Mouse (Mus musculus) midbrain, embryonic 15.5 days (tissue): Measurements from ENCODE around the gene Pard3. TPM values are rescaled to one million over a fixed set of nuclear protein-coding genes. Genes with fewer than 3 reads are reported as not detected.

Source experiments
- ATAC-seq: fragments of 200-750 bp; cut with Nextera tagmentation; replicated peaks from 2 replicates; pipeline ENCODE4 v1.8.0; 2017; ENCODE audit warnings: moderate TSS enrichment
- H3K27ac ChIP-seq: fragments of 300-500 bp; sonication (generic); 2 replicates; pipeline ENCODE4 v1.5.1; 2015; ENCODE audit warnings: mild to moderate bottlenecking, inconsistent platforms
- H3K27me3 ChIP-seq: fragments of 300-500 bp; sonication (generic); replicated peaks from 2 replicates; pipeline ENCODE4 v1.6.1; 2015; ENCODE audit warnings: inconsistent platforms
- H3K36me3 ChIP-seq: fragments of 300-500 bp; sonication (generic); replicated peaks from 2 replicates; pipeline ENCODE4 v1.6.1; 2015; ENCODE audit warnings: inconsistent platforms
- H3K4me1 ChIP-seq: fragments of 300-500 bp; sonication (generic); 2 replicates; pipeline ENCODE4 v1.6.1; 2015; ENCODE audit warnings: inconsistent platforms
- H3K4me2 ChIP-seq: fragments of 300-500 bp; sonication (generic); 2 replicates; pipeline ENCODE4 v1.6.1; 2015; ENCODE audit warnings: inconsistent platforms, mild to moderate bottlenecking, moderate library complexity
- H3K4me3 ChIP-seq: fragments of 300-500 bp; sonication (generic); 2 replicates; pipeline ENCODE4 v1.5.1; 2015; ENCODE audit warnings: mild to moderate bottlenecking, inconsistent platforms
- H3K9ac ChIP-seq: fragments of 300-500 bp; sonication (generic); 2 replicates; pipeline ENCODE4 v1.6.1; 2015; ENCODE audit warnings: mild to moderate bottlenecking, inconsistent platforms
- H3K9me3 ChIP-seq: fragments of 300-500 bp; sonication (generic); 2 replicates; pipeline ENCODE4 v1.6.1; 2016; ENCODE audit warnings: inconsistent platforms
- WGBS: fragments of 180-500 bp; shearing (Covaris S2); methylation state at CpG from one replicate; pipeline ENCODE4 v1.1.7; 2015; ENCODE audit warnings: mixed read lengths; 5-methylcytosine and 5-hydroxymethylcytosine counted together
- polyA plus RNA-seq: library from polyadenylated mRNA; unstranded; fragments of >200 nt; fragmentation: Nextera tagmentation; extraction: Ambion mirVana; gene quantifications from 2 replicates; pipeline ENCODE4 v1.2.1, GENCODE M21; 2015

The Pard3 gene
- polyA plus RNA-seq, 1 experiment from 2014 or later, result 21.6 TPM

- ATAC-seq, result no peak
- H3K4me3 ChIP-seq, result no peak overlapping the region
- no peaks in the 10 kb centered on the region for H3K36me3 ChIP-seq
- no peaks in the 10 kb centered on the region for H3K27me3 ChIP-seq
- H3K9ac ChIP-seq, result no peak overlapping the region
- H3K9me3 ChIP-seq, result no peaks in the 10 kb centered on the region
- peaks cover 17% of the 10 kb centered on the region for H3K4me1 ChIP-seq
- H3K4me2 ChIP-seq, result no peak overlapping the region
- no peak overlapping the region for H3K27ac ChIP-seq
- 63% methylated on average over 4 of the region's 4 CpGs for WGBS
Measured at GRCm38 (mm10) chr8:127495226-127495780, 431.6 kb downstream of the Pard3 start.

DNA sequence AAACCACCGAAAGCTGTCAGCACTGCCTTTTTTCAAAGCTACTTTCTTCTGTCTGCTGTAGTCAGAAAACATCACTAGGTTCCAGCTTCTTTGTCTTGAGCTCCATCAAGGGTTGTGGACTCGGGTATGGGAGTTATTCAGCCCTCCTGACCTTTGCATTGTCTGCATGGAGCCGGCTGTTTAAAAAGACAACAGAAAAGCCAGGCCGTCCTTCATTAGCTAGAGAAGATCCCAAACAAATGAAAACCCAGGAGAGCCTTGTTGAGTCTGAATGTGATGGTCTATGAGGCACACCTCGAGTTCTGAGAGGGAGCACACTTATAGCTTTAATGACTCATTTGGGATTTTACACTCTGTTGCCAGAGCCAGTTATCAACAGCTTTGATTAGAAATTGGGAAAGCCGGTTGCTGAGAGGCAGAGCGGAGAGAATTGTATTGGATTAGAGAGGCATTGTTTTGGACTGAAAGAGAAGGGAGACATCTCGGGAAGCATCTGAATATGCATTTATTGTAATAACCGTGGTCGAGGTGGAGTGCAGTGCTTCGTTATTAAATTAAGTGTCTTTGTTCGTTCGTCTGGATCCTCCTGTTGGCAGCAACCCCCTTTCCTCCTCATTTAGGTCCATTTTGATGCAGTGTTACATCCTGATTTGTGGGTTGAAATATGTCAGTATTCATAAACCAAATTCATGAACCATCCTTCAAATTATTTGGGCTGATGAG lies 435.5 kb downstream of the Pard3 start:
- Histone ChIP-seq H3K4me2 (peak overlapping the region; percentile 19), H3K9me3 (no peaks in the 10 kb centered on the region), H3K9ac (0 out of 2 replicates have a peak overlapping the region, but pooled peaks have one; percentile 6), H3K4me3 (no peak overlapping the region), H3K4me1 (peaks cover 25% of the 10 kb centered on the region), H3K27me3 (no peaks in the 10 kb centered on the region), H3K27ac (peak overlapping the region; percentile 64), H3K36me3 (no peaks in the 10 kb centered on the region)
- 8% methylated on average over 13 of the region's 13 CpGs for WGBS
- peak; percentile 53; the same call in 1 of the 2 replicates for ATAC-seq

GRCm38 (mm10) chr8:127499720-127500114 lies 436.0 kb downstream of the Pard3 start:
- H3K4me2 ChIP-seq, result peak overlapping the region; percentile 19; the same call in 1 of the 2 replicates
- no peaks in the 10 kb centered on the region for H3K36me3 ChIP-seq
- H3K4me1 ChIP-seq, result peaks cover 25% of the 10 kb centered on the region
- no peaks in the 10 kb centered on the region for H3K27me3 ChIP-seq
- peak overlapping the region; percentile 64 for H3K27ac ChIP-seq
- H3K4me3 ChIP-seq, result no peak overlapping the region
- ATAC-seq, result peak; percentile 47; the same call in 1 of the 2 replicates
- WGBS, result 32% methylated on average over 13 of the region's 13 CpGs
- H3K9ac ChIP-seq, result no peak overlapping the region
- no peaks in the 10 kb centered on the region for H3K9me3 ChIP-seq

DNA sequence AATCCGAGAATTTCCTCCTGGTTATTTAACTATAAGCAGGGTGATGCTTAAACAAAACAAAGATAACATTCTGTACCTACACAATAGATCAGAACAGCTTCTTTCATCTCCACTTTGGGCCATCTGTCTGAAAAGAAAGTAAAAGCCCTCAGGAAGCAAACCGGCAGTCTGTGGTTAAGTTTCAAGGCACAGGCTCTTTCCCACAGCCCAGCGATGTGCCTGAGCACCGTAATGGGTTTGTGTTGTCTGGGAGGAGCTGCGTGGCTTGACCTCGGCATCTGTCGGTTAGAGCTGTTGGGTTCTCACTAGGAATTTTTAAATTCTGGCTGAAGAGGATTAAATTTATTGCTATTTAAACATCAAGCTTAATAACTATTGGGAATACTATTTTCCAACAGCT lies 436.5 kb downstream of the Pard3 start:
- Histone ChIP-seq H3K4me2 (no peak overlapping the region), H3K9me3 (no peaks in the 10 kb centered on the region), H3K4me3 (no peak overlapping the region), H3K27me3 (no peaks in the 10 kb centered on the region), H3K9ac (no peak overlapping the region), H3K4me1 (peaks cover 25% of the 10 kb centered on the region), H3K27ac (peak overlapping the region; percentile 64), H3K36me3 (no peaks in the 10 kb centered on the region)
- WGBS, result 8% methylated on average over 7 of the region's 7 CpGs
- no peak for ATAC-seq

GRCm38 (mm10) chr8:127501756-127502155 lies 438.1 kb downstream of the Pard3 start:
- Histone ChIP-seq H3K36me3 (no peaks in the 10 kb centered on the region), H3K27me3 (no peaks in the 10 kb centered on the region), H3K4me2 (no peak overlapping the region), H3K9ac (no peak overlapping the region), H3K4me1 (peaks cover 25% of the 10 kb centered on the region), H3K4me3 (no peak overlapping the region), H3K27ac (no peak overlapping the region), H3K9me3 (no peaks in the 10 kb centered on the region)
- 93% methylated on average over 1 of the region's 1 CpGs for WGBS
- no peak for ATAC-seq

DNA sequence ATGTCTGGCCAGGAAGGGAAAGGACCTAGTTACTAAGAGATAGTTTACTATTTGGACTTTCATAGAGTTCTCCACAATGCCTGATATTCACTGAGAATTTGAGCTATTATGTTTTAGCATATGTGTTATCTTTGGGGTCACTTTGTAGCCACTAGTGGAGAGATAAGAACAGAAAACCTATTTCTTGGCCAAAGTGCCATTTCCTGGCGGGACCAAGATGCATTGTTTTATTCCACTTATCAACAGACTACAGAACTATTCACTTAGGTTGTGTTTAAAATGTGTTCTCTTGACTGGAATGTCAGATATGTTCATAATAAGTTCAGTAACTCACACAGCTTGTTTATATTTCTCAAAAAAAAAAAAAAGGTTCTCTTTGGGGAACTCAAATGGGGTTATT lies 441.6 kb downstream of the Pard3 start:
- Histone ChIP-seq H3K36me3 (no peaks in the 10 kb centered on the region), H3K27ac (no peak overlapping the region), H3K4me2 (no peak overlapping the region), H3K9me3 (no peaks in the 10 kb centered on the region), H3K4me3 (no peak overlapping the region), H3K4me1 (peaks cover 8% of the 10 kb centered on the region), H3K9ac (no peak overlapping the region), H3K27me3 (no peaks in the 10 kb centered on the region)
- 93% methylated on average over 1 of the region's 1 CpGs for WGBS
- no peak for ATAC-seq

GRCm38 (mm10) chr8:127506336-127506735 lies 442.6 kb downstream of the Pard3 start:
- Histone ChIP-seq H3K4me3 (no peak overlapping the region), H3K9ac (no peak overlapping the region), H3K27me3 (no peaks in the 10 kb centered on the region), H3K27ac (no peak overlapping the region), H3K36me3 (no peaks in the 10 kb centered on the region), H3K9me3 (no peaks in the 10 kb centered on the region), H3K4me1 (peaks cover 1% of the 10 kb centered on the region; the same call in 1 of the 2 replicates), H3K4me2 (no peak overlapping the region)
- no peak for ATAC-seq
- 82% methylated on average over 1 of the region's 1 CpGs for WGBS

DNA sequence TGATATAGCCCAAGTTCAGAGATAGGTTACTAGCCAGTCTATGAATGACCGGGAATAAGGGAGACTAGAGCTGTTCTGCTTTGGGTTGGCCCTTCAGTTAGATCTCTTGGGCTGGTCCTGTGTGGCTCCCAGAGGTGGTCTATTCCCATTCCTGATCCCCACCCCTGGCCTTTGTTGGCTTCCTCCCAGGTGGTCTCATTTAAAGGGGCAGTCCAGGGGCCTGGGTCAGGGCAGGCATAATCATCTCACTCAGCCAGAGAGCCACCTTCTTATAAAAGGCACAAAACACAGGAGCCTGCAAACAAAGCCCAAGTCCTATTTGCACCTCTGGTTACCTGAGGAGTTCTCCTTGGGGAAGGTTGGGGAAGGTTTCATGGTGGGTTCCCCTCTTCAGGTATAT lies 447.6 kb downstream of the Pard3 start:
- peaks cover 9% of the 10 kb centered on the region; the same call in 1 of the 2 replicates for H3K4me1 ChIP-seq
- 79% methylated on average over 1 of the region's 1 CpGs for WGBS
- H3K9me3 ChIP-seq, result no peaks in the 10 kb centered on the region
- H3K4me3 ChIP-seq, result no peak overlapping the region
- no peak overlapping the region for H3K4me2 ChIP-seq
- no peaks in the 10 kb centered on the region for H3K36me3 ChIP-seq
- no peak overlapping the region for H3K9ac ChIP-seq
- H3K27ac ChIP-seq, result no peak overlapping the region
- no peak for ATAC-seq
- no peaks in the 10 kb centered on the region for H3K27me3 ChIP-seq

DNA sequence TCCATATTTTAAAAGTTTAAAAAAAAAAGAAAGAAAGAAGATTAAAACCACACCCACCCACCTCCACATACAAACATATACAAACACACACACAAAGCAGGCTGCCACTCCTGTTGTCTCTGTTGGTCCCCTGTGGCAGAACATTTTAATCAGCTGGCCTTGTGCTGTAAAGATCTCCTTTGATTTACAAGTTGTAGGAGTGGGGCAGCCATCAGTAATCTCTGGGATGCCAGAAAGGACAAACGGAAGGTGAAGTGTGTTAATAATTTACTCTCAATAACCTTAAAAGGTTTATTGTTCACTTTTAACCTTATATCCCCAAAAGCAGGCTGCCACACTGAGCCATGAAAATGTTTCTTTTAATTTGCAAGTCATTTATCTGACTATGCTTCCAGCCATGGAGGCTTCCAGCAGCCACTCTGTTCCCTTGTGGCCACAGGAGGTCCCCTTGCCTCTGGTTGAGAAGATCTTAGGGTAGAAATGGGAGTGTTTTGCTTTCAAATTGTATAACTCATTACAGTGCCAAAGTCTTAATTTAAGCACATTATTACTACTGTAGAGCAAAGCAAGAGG lies 448.4 kb downstream of the Pard3 start:
- Histone ChIP-seq H3K4me1 (peaks cover 9% of the 10 kb centered on the region; the same call in 1 of the 2 replicates), H3K9me3 (no peaks in the 10 kb centered on the region), H3K27me3 (no peaks in the 10 kb centered on the region), H3K36me3 (no peaks in the 10 kb centered on the region), H3K4me3 (no peak overlapping the region), H3K9ac (no peak overlapping the region), H3K4me2 (no peak overlapping the region), H3K27ac (no peak overlapping the region)
- no peak for ATAC-seq
- 41% methylated on average over 1 of the region's 1 CpGs for WGBS

DNA sequence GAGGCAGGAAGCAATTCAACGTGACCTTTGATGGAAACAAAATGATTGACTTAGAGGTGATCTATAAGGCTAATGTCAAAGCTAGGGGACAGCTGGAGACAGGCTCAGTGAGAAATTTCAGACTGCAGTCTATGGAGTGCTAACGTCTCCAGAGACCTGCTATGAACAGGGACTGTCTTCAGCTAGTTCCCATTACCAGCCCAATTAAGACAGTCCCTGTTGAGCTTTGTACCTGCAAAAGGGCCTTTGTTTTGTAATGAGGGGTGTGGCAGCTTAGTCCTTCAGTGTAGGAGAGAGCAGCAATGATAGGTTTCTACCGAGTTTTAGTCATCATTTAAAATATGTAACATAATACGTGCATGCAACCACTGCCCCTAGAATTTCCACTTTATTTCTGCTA lies 448.9 kb downstream of the Pard3 start:
- Histone ChIP-seq H3K4me1 (peaks cover 9% of the 10 kb centered on the region; the same call in 1 of the 2 replicates), H3K36me3 (no peaks in the 10 kb centered on the region), H3K4me3 (no peak overlapping the region), H3K4me2 (no peak overlapping the region), H3K27ac (no peak overlapping the region), H3K27me3 (no peaks in the 10 kb centered on the region), H3K9me3 (no peaks in the 10 kb centered on the region), H3K9ac (no peak overlapping the region)
- no peak for ATAC-seq
- WGBS, result 57% methylated on average over 4 of the region's 4 CpGs

DNA sequence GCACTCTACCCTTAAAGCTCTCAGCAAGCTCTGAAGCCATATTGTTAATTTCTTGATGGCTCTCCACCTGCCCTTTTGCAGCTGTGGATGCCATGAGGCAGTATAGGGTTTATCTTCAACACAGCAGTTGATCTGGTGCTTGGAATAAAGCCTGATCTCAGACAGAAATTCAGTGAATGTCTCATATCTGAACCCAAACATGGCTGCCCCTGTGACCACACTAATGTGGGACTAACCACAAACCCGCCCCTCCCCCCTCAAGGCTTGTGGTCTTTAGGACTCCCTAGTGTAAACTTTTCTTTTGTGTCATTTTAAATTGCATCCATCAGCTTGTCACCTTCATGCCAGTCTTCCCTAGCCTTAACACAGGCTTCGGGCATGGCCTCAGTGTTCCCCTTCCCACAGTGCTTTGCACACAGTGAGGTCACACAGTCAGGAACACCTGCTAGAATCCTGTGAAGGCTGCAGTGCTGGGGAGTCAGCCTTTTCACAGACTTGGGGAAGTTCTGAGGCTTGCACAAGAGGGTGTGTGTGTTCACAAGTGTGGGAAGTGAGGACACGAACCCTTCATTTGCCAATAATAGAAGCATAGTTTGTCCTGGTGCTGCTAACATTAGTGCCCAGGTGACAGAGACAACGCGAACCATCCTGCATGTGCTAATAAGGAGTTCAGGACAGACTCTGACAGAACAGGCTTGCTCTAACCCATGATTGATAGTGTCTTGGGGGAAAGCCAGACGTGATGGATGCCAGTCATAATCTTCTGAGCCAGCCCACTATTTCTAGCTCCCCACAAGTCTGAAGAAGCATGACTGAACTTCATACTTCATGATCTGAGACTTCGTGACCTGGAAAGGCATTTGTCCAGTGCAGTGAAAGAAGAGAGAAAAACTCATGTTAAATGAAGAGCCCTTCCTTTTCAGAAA lies 451.4 kb downstream of the Pard3 start:
- Histone ChIP-seq H3K4me2 (no peak overlapping the region), H3K9ac (no peak overlapping the region), H3K36me3 (no peaks in the 10 kb centered on the region), H3K9me3 (no peaks in the 10 kb centered on the region), H3K4me1 (peaks cover 9% of the 10 kb centered on the region; the same call in 1 of the 2 replicates), H3K27ac (no peak overlapping the region), H3K4me3 (no peak overlapping the region), H3K27me3 (no peaks in the 10 kb centered on the region)
- ATAC-seq, result no peak
- 91% methylated on average over 7 of the region's 7 CpGs for WGBS

- H3K27ac ChIP-seq, result no peak overlapping the region
- 76% methylated on average over 2 of the region's 2 CpGs for WGBS
- no peak overlapping the region for H3K4me2 ChIP-seq
- H3K4me1 ChIP-seq, result peaks cover 9% of the 10 kb centered on the region; the same call in 1 of the 2 replicates
- no peaks in the 10 kb centered on the region for H3K36me3 ChIP-seq
- ATAC-seq, result no peak
- H3K27me3 ChIP-seq, result no peaks in the 10 kb centered on the region
- H3K9ac ChIP-seq, result no peak overlapping the region
- H3K9me3 ChIP-seq, result no peaks in the 10 kb centered on the region
- no peak overlapping the region for H3K4me3 ChIP-seq
Measured at GRCm38 (mm10) chr8:127516043-127516442, 452.4 kb downstream of the Pard3 start.
